Mouse (Mus musculus) T-cell, adult 2 months (primary cell): Measurements from ENCODE around the gene Agtrap.
"Not testable (repeated sequence)": the region's sequence is repeated elsewhere in the genome, so short reads cannot be mapped to it uniquely, and the experiment has no call there.

ENCODE experiments used
- DNase-seq: peaks from one replicate; pipeline ENCODE4 v3.0.0; 2022; ENCODE audit warnings: low spot score

Gene Agtrap

GRCm38 (mm10) chr4:148087907-148088527, at the start of gene Agtrap:
Gene Agtrap (minus strand): TSS chr4:148088031.
- peak; percentile 90 for DNase-seq

GRCm38 (mm10) chr4:148137503-148137902, 49.7 kb upstream of the Agtrap start:
- DNase-seq: no peak

GRCm38 (mm10) chr4:148134988-148135387, 47.2 kb upstream of the Agtrap start:
- DNase-seq: no peak

- DNase-seq: no peak
Measured at GRCm38 (mm10) chr4:148131497-148132081, 43.8 kb upstream of the Agtrap start.

- DNase-seq: no peak
Measured at GRCm38 (mm10) chr4:148130561-148131413, 43.0 kb upstream of the Agtrap start, which contains the start of gene Draxin. Gene Draxin (minus strand): TSS chr4:148130698.

- no peak for DNase-seq
Measured at GRCm38 (mm10) chr4:148130133-148130532, 42.3 kb upstream of the Agtrap start, which contains the start of gene Mad2l2. Gene Mad2l2 (plus strand): TSS chr4:148130384.

GRCm38 (mm10) chr4:148128672-148129071, 40.8 kb upstream of the Agtrap start:
- no peak for DNase-seq

GRCm38 (mm10) chr4:148128241-148128640, 40.4 kb upstream of the Agtrap start:
- DNase-seq: no peak

- no peak for DNase-seq
Measured at GRCm38 (mm10) chr4:148122694-148123066, 34.8 kb upstream of the Agtrap start.

GRCm38 (mm10) chr4:148121982-148122693, 34.3 kb upstream of the Agtrap start:
- no peak for DNase-seq

GRCm38 (mm10) chr4:148121362-148121761, 33.5 kb upstream of the Agtrap start:
- no peak for DNase-seq

- DNase-seq: no peak
Measured at GRCm38 (mm10) chr4:148120555-148120954, 32.7 kb upstream of the Agtrap start.

- not testable (repeated sequence) for DNase-seq
Measured at GRCm38 (mm10) chr4:148119578-148119977, 31.7 kb upstream of the Agtrap start.

- no peak for DNase-seq
Measured at GRCm38 (mm10) chr4:148117392-148117791, 29.6 kb upstream of the Agtrap start.

- no peak for DNase-seq
Measured at GRCm38 (mm10) chr4:148116657-148117056, 28.8 kb upstream of the Agtrap start.

GRCm38 (mm10) chr4:148115467-148115866, 27.6 kb upstream of the Agtrap start:
- DNase-seq: peak; percentile 23

- DNase-seq: peak; percentile 73
Measured at GRCm38 (mm10) chr4:148114758-148115391, 27.0 kb upstream of the Agtrap start.

GRCm38 (mm10) chr4:148112519-148112918, 24.7 kb upstream of the Agtrap start:
- DNase-seq: no peak

GRCm38 (mm10) chr4:148109215-148109614, 21.4 kb upstream of the Agtrap start:
- DNase-seq: no peak

- DNase-seq: no peak
Measured at GRCm38 (mm10) chr4:148108565-148109100, 20.8 kb upstream of the Agtrap start.

GRCm38 (mm10) chr4:148107621-148108291, 19.9 kb upstream of the Agtrap start:
- no peak for DNase-seq
